Mouse (Mus musculus): Measurements from ENCODE around the gene Elmo1. TPM values are rescaled to one million over a fixed set of nuclear protein-coding genes. Genes with fewer than 3 reads are reported as not detected.
A peak's percentile ranks its signal among the peaks of the same experiment; 100 is the strongest.

Gene Elmo1
- polyA plus RNA-seq, 1 experiment from 2014 or later, result 49.5 TPM

DNA sequence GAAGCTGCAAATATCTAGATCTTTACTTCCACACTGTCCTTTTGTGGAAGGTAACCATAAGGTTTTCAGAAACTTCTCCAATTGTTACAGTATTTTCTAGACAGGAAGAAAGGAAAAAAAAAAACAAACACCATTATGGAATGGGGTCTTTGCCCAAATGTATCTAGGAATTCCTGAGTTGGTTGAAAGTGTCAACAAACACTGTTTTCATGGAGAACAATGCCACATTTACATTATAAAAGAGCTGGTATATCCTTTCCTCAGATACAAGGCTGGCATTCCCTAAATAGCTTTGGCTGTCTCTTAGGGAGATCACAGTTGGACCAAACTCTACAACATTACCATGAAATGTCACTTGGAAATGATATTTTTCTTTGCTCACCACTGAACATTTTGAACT lies 411.5 kb downstream of the Elmo1 start:
- no peak for ATAC-seq (ENCODE audit: low read depth)
- peaks cover under 1% of the 10 kb centered on the region; the same call in 1 of the 2 replicates for H3K4me1 ChIP-seq (ENCODE audit: control insufficient read depth, insufficient read depth, low read length)
- no peaks in the 10 kb centered on the region for H3K9me3 ChIP-seq (ENCODE audit: control insufficient read depth, low read length)
- no peaks in the 10 kb centered on the region for H3K36me3 ChIP-seq (ENCODE audit: control insufficient read depth, insufficient read depth, low read length)
- no peak overlapping the region for H3K4me2 ChIP-seq (ENCODE audit: low read depth, low read length)
- H3K4me3 ChIP-seq (ENCODE audit: low read depth, low read length), result no peak overlapping the region
- no peak overlapping the region for H3K27ac ChIP-seq (ENCODE audit: low read depth, low read length)
- no peaks in the 10 kb centered on the region for H3K27me3 ChIP-seq (ENCODE audit: control insufficient read depth, insufficient read depth, low read length)
- H3K9ac ChIP-seq (replicated peaks; ENCODE audit: low read depth, low read length), result no peak overlapping the region

DNA sequence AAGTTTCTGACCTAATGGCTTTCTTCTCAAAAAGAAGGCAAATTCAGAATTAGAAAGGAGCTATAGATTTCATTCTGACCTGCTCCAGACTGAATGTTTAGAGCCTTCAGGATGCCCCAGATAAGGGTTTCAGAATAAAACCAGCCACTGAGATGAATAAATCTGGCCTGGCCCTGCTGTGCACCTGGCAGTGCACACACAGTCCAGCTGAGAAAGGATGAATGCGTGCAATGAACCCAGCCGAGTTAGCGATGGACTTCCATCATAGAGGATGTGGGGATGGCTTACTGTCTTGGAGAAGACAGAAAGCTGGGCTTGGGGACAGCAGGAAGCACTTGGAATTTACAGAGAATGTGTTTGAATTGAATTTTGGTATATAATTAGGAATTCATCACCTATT lies 413.0 kb downstream of the Elmo1 start:
- Histone ChIP-seq H3K4me3 (ENCODE audit: low read depth, low read length) (no peak overlapping the region), H3K27me3 (ENCODE audit: control insufficient read depth, insufficient read depth, low read length) (no peaks in the 10 kb centered on the region), H3K9ac (replicated peaks; ENCODE audit: low read depth, low read length) (no peak overlapping the region), H3K9me3 (ENCODE audit: control insufficient read depth, low read length) (no peaks in the 10 kb centered on the region), H3K4me2 (ENCODE audit: low read depth, low read length) (no peak overlapping the region), H3K27ac (ENCODE audit: low read depth, low read length) (no peak overlapping the region), H3K36me3 (ENCODE audit: control insufficient read depth, insufficient read depth, low read length) (no peaks in the 10 kb centered on the region), H3K4me1 (ENCODE audit: control insufficient read depth, insufficient read depth, low read length) (peaks cover 2% of the 10 kb centered on the region; the same call in 1 of the 2 replicates)
- ATAC-seq (ENCODE audit: low read depth), result no peak
- 59% methylated on average over 3 of the region's 3 CpGs for WGBS

DNA sequence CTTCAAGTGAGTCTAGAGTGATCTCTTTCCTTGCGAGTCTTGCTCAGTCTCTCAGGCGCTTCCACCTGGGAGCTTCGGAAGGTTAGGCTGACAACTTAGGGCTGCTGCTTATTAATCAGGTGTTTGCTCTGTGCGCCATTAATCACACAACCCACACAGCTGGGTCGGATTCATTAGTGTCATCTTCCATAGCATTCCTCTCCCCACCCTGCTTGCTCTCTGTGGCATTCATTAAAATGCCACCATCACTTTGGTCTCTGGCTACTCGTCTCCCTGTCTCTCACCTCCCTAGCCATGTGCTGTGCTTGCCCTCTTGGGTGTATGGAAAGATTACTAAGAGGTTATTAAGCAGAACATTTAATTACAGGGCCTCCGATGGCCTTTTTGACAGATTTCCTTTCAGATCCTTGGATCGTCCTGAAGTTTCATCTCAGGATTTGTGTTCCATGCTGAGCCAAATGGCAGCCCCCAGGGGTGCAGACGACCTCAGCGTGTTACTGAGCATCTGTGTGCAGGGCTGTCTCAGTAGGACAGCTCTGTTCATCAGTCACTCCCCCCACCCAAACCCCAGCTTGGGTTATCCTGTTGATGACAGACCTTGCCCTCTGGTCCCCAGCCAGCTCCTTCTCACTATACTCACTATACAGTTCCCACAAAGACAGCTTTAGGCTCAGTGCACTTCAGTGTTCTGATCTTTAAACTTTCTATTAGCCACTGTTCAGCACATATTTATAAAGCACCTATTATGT lies 417.2 kb downstream of the Elmo1 start:
- Histone ChIP-seq H3K27ac (ENCODE audit: low read depth, low read length) (no peak overlapping the region), H3K9me3 (ENCODE audit: control insufficient read depth, low read length) (no peaks in the 10 kb centered on the region), H3K4me3 (ENCODE audit: low read depth, low read length) (no peak overlapping the region), H3K4me2 (ENCODE audit: low read depth, low read length) (no peak overlapping the region), H3K27me3 (ENCODE audit: control insufficient read depth, insufficient read depth, low read length) (no peaks in the 10 kb centered on the region), H3K9ac (replicated peaks; ENCODE audit: low read depth, low read length) (no peak overlapping the region), H3K4me1 (ENCODE audit: control insufficient read depth, insufficient read depth, low read length) (peaks cover 6% of the 10 kb centered on the region; the same call in 1 of the 2 replicates), H3K36me3 (ENCODE audit: control insufficient read depth, insufficient read depth, low read length) (no peaks in the 10 kb centered on the region)
- WGBS, result 34% methylated on average over 10 of the region's 10 CpGs
- peak; percentile 65 for ATAC-seq (ENCODE audit: low read depth)

DNA sequence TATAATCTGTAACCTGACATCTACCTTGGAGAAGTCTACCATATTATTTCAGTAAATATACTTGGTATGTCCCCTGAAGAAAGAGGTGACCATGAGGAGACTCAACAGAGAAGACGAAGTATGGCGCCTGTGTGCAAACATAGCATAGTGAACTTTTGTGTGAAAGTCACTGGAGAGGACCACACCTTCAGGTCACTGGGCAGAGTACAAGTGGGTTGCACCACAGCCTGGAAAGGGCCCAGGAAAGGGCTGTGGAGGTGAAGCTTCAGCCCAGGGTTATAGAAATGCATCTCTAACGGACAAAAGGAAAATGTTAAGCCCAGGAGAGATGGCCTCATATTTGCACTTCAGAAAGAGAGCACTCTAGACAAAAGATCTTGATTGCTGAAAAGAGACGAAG lies 420.6 kb downstream of the Elmo1 start:
- Histone ChIP-seq H3K27me3 (ENCODE audit: control insufficient read depth, insufficient read depth, low read length) (no peaks in the 10 kb centered on the region), H3K4me2 (ENCODE audit: low read depth, low read length) (no peak overlapping the region), H3K9me3 (ENCODE audit: control insufficient read depth, low read length) (no peaks in the 10 kb centered on the region), H3K4me1 (ENCODE audit: control insufficient read depth, insufficient read depth, low read length) (peaks cover 8% of the 10 kb centered on the region; the same call in 1 of the 2 replicates), H3K4me3 (ENCODE audit: low read depth, low read length) (no peak overlapping the region), H3K27ac (ENCODE audit: low read depth, low read length) (no peak overlapping the region), H3K36me3 (ENCODE audit: control insufficient read depth, insufficient read depth, low read length) (no peaks in the 10 kb centered on the region), H3K9ac (replicated peaks; ENCODE audit: low read depth, low read length) (no peak overlapping the region)
- no peak for ATAC-seq (ENCODE audit: low read depth)
- 94% methylated on average over 4 of the region's 4 CpGs for WGBS

DNA sequence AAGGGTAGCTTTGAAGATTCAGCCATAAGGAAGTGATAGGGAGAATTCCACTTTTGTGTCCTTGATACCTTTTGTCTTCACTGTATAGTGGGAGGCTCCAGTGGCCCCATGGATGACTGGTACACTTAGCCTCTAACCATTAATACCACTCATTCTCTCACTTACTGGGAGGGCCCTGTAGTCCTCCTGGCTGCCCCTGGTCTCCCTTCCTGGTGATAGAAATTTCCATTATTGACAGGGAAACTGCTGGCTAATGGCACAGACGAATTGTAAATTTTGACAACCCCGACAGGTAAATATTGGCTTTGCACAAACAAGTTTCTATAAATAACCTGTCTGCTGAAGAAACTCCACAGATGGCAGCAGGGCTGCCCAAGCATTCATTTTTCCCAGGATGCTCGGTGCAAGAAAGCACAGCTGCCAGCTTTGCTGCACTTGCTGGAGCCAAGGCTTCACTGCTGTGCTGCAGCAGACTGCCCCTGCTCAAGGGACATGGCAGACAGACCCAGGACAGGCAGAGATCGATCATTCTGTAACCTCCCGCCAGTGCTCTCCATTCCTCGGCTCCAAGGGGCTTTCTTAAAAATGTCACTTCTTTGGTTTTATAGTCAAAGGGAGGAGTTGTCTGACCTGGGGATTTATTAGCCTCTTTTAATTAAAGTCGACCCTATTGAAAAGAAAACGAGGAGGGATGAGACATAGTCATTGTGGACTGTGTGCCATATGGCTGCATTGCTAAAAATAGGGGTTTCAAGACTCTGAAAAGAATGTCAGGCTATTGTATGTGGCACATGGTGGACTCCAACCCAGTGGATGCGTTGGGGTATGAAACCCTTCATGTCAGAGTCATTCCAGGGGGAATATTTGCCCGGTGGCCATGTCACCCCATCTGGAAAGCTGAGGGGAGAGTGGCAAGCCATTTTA lies 422.2 kb downstream of the Elmo1 start:
- no peaks in the 10 kb centered on the region for H3K36me3 ChIP-seq (ENCODE audit: control insufficient read depth, insufficient read depth, low read length)
- H3K9ac ChIP-seq (replicated peaks; ENCODE audit: low read depth, low read length), result no peak overlapping the region
- H3K27ac ChIP-seq (ENCODE audit: low read depth, low read length), result peak overlapping the region; percentile 36; the same call in 1 of the 2 replicates
- no peak overlapping the region for H3K4me3 ChIP-seq (ENCODE audit: low read depth, low read length)
- H3K4me1 ChIP-seq (ENCODE audit: control insufficient read depth, insufficient read depth, low read length), result peaks cover 6% of the 10 kb centered on the region; the same call in 1 of the 2 replicates
- H3K27me3 ChIP-seq (ENCODE audit: control insufficient read depth, insufficient read depth, low read length), result no peaks in the 10 kb centered on the region
- WGBS, result 15% methylated on average over 10 of the region's 10 CpGs
- H3K9me3 ChIP-seq (ENCODE audit: control insufficient read depth, low read length), result no peaks in the 10 kb centered on the region
- ATAC-seq (ENCODE audit: low read depth), result peak; percentile 82
- H3K4me2 ChIP-seq (ENCODE audit: low read depth, low read length), result 0 out of 2 replicates have a peak overlapping the region, but pooled peaks have one; percentile 15

DNA sequence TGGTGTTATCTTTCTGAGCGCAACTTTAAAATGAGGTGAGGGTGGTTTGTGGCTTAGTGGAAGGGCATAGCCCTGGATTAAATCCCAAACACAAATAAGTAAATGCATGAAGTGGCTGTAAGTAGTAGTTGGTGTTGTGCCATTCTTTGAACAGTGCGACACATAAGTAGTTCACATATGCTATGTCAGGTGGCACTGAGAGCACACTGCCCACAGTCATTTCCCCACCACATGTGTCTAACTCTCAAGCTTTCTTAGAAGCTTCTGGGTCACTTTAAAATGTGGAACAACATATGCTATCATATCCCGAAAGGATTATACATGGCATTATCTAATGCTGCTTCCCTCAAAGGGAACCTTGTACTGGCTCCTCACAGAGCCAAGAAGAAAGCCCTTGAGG lies 424.3 kb downstream of the Elmo1 start:
- no peaks in the 10 kb centered on the region for H3K27me3 ChIP-seq (ENCODE audit: control insufficient read depth, insufficient read depth, low read length)
- H3K36me3 ChIP-seq (ENCODE audit: control insufficient read depth, insufficient read depth, low read length), result no peaks in the 10 kb centered on the region
- no peak overlapping the region for H3K27ac ChIP-seq (ENCODE audit: low read depth, low read length)
- H3K9me3 ChIP-seq (ENCODE audit: control insufficient read depth, low read length), result no peaks in the 10 kb centered on the region
- no peak for ATAC-seq (ENCODE audit: low read depth)
- H3K4me1 ChIP-seq (ENCODE audit: control insufficient read depth, insufficient read depth, low read length), result peaks cover 6% of the 10 kb centered on the region; the same call in 1 of the 2 replicates
- 93% methylated on average over 3 of the region's 3 CpGs for WGBS
- H3K9ac ChIP-seq (replicated peaks; ENCODE audit: low read depth, low read length), result no peak overlapping the region
- no peak overlapping the region for H3K4me3 ChIP-seq (ENCODE audit: low read depth, low read length)
- no peak overlapping the region for H3K4me2 ChIP-seq (ENCODE audit: low read depth, low read length)

DNA sequence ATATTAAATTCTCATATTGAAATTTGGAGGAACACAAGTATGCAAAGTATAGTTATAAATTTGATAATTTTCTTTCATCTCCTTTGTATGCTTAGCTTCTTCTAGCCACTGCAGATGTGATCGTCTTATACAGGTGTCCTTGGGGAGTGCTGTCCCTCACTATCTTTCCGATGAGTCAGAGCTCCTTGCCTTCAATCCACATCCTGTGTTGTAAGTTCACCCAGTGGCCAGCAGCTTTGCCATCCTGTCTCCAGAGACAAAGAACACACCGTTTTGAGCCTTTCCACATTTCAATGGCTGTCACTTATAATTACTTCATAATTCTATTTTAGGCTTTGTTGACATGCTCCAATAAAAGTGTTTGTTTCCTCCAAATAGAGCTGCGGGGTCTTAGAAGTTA lies 425.7 kb downstream of the Elmo1 start:
- ATAC-seq (ENCODE audit: low read depth), result no peak

DNA sequence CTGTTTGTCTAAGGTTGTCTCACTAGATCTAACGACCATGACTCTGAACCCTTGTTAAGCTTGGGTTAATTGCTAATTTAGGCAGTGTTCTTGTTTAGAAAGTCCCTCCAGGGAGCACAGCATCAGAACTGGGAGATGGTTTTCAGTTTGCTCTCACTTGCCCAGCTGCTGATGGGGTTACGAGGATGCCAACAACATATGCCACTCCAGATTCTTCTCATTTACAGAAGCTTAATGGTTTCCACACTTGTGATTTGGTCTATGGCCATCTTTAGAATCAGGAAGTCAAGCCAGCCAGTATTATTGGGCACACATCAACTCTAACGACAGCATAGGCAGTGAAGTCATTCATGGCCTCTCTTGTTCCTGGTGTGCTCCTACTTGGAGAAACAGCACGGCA lies 427.3 kb downstream of the Elmo1 start:
- no peak overlapping the region for H3K4me2 ChIP-seq (ENCODE audit: low read depth, low read length)
- no peaks in the 10 kb centered on the region for H3K27me3 ChIP-seq (ENCODE audit: control insufficient read depth, insufficient read depth, low read length)
- 66% methylated on average over 4 of the region's 4 CpGs for WGBS
- no peaks in the 10 kb centered on the region for H3K9me3 ChIP-seq (ENCODE audit: control insufficient read depth, low read length)
- H3K36me3 ChIP-seq (ENCODE audit: control insufficient read depth, insufficient read depth, low read length), result no peaks in the 10 kb centered on the region
- no peak for ATAC-seq (ENCODE audit: low read depth)
- no peak overlapping the region for H3K4me3 ChIP-seq (ENCODE audit: low read depth, low read length)
- H3K9ac ChIP-seq (replicated peaks; ENCODE audit: low read depth, low read length), result no peak overlapping the region
- H3K4me1 ChIP-seq (ENCODE audit: control insufficient read depth, insufficient read depth, low read length), result peaks cover under 1% of the 10 kb centered on the region; the same call in 1 of the 2 replicates
- no peak overlapping the region for H3K27ac ChIP-seq (ENCODE audit: low read depth, low read length)

More for the DNA sequence above, 425.7 kb downstream of the Elmo1 start:
- Histone ChIP-seq H3K9ac (replicated peaks; ENCODE audit: low read depth, low read length) (no peak overlapping the region), H3K36me3 (ENCODE audit: control insufficient read depth, insufficient read depth, low read length) (no peaks in the 10 kb centered on the region), H3K4me2 (ENCODE audit: low read depth, low read length) (no peak overlapping the region), H3K9me3 (ENCODE audit: control insufficient read depth, low read length) (no peaks in the 10 kb centered on the region), H3K4me3 (ENCODE audit: low read depth, low read length) (no peak overlapping the region), H3K27me3 (ENCODE audit: control insufficient read depth, insufficient read depth, low read length) (no peaks in the 10 kb centered on the region), H3K27ac (ENCODE audit: low read depth, low read length) (no peak overlapping the region), H3K4me1 (ENCODE audit: control insufficient read depth, insufficient read depth, low read length) (peaks cover 6% of the 10 kb centered on the region; the same call in 1 of the 2 replicates)
- WGBS, result 83% methylated on average over 4 of the region's 4 CpGs

DNA sequence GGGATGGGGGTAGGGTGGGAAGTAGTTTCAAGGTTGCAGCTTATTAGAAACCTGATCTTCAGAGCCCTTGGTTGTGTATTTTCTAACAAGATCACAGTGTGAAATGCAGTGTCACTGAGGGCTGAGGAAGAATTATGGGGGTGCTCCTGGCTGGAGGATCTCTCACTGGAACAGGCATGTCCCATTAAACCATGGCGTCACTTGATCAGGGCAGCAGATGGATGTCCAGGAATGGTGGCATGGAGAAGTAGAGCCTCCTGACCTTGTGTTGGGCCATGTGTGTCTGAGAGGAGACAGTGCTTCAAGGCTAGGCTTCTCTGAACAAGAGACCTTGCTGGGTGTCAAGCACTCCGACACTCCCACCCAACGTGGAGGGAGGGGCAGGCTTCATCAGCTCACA lies 431.1 kb downstream of the Elmo1 start:
- ATAC-seq (ENCODE audit: low read depth), result no peak
- WGBS, result 85% methylated on average over 3 of the region's 3 CpGs
- H3K27ac ChIP-seq (ENCODE audit: low read depth, low read length), result no peak overlapping the region

More for the DNA sequence above, 431.1 kb downstream of the Elmo1 start:
- H3K4me2 ChIP-seq (ENCODE audit: low read depth, low read length), result no peak overlapping the region
- H3K4me1 ChIP-seq (ENCODE audit: control insufficient read depth, insufficient read depth, low read length), result no peaks in the 10 kb centered on the region
- H3K27me3 ChIP-seq (ENCODE audit: control insufficient read depth, insufficient read depth, low read length), result no peaks in the 10 kb centered on the region
- H3K4me3 ChIP-seq (ENCODE audit: low read depth, low read length), result no peak overlapping the region
- no peaks in the 10 kb centered on the region for H3K36me3 ChIP-seq (ENCODE audit: control insufficient read depth, insufficient read depth, low read length)
- H3K9me3 ChIP-seq (ENCODE audit: control insufficient read depth, low read length), result no peaks in the 10 kb centered on the region
- no peak overlapping the region for H3K9ac ChIP-seq (replicated peaks; ENCODE audit: low read depth, low read length)
